In the genomic region with DNA sequence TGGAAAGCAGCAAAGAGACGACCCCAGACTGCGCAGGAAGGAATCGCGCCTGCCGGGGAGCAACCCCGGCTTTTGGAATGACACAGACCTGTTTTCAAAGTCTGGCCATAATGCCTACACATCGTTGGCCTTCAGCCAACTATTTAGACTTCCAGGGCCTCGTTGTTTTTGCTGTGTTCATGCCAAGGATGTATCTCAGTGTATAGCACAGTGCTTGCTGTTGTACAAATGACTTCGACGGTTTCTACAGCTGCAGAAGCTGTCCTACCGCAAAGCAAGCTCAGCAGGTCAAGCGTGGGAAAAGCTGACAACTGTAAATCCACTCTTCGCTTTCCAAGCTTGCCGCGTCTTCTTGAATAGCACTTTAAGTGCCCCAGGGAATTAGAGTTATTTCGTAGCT, we compare ENCODE assay signal across 17 mouse cellular contexts.
DNase-seq lines count a peak whose midpoint lies in the region; ATAC-seq and TF ChIP-seq lines count a peak whose summit lies in the region.
"Had no signal": no experiment of that assay in that cellular context is flagged by ENCODE, and none has a peak within 500 bp of the region (broad histone marks: within the 10 kb centered on the region; RNA-seq: fewer than 3 reads in every experiment).

No protein-coding gene starts in this region.

- H3K27ac ChIP-seq in forebrain, embryonic 14.5 days (ENCODE audit: low read depth, low read length) = no peak overlapping the region
- no peak overlapping the region for H3K27ac ChIP-seq in forebrain, embryonic 12.5 days
- no peak overlapping the region for H3K27ac ChIP-seq in kidney, embryonic 15.5 days
- no peak overlapping the region for H3K27ac ChIP-seq in lung, embryonic 14.5 days (ENCODE audit: low read depth)
- H3K27ac ChIP-seq in limb, embryonic 15.5 days = no peak overlapping the region
- H3K27ac ChIP-seq: embryonic facial prominence, embryonic 13.5 days; forebrain, embryonic 15.5 days; heart, embryonic 13.5 days; hindbrain, embryonic 13.5 days had no signal

- TF ChIP-seq CTCF in lung, embryonic 14.5 days (IDR thresholded peaks at IDR 0.05; ENCODE audit: low read depth) = no peak

- H3K9ac ChIP-seq in forebrain, embryonic 14.5 days (ENCODE audit: low read length) = no peak overlapping the region
- H3K9ac ChIP-seq in forebrain, embryonic 12.5 days = no peak overlapping the region
- H3K9ac ChIP-seq in kidney, embryonic 15.5 days = no peak overlapping the region
- H3K9ac ChIP-seq in lung, embryonic 14.5 days = no peak overlapping the region
- H3K9ac ChIP-seq in limb, embryonic 15.5 days = no peak overlapping the region
- H3K9ac ChIP-seq: embryonic facial prominence, embryonic 13.5 days; forebrain, embryonic 15.5 days; heart, embryonic 13.5 days; hindbrain, embryonic 13.5 days had no signal

- DNase-seq in forebrain, embryonic 14.5 days (ENCODE audit: low spot score) = peak; percentile 19
- DNase-seq in kidney, adult 11 months = no peak
- DNase-seq in lung, embryonic 14.5 days = peak; percentile 62
- DNase-seq in lung, adult 18-20 months = no peak
- DNase-seq: adrenal gland, postnatal 10 days; cerebellum, adult 11-12 months; cerebellum, adult 9-10 months; cerebellum, postnatal 25 days; gastrocnemius, postnatal 36 days; heart, postnatal 36 days had no signal

- H3K4me3 ChIP-seq in forebrain, embryonic 14.5 days (ENCODE audit: low read depth, low read length) = no peak overlapping the region
- H3K4me3 ChIP-seq in forebrain, embryonic 12.5 days (replicated peaks) = no peak overlapping the region
- no peak overlapping the region for H3K4me3 ChIP-seq in kidney, embryonic 15.5 days (replicated peaks)
- no peak overlapping the region for H3K4me3 ChIP-seq in lung, embryonic 14.5 days (ENCODE audit: low read depth, low read length)
- no peak overlapping the region for H3K4me3 ChIP-seq in limb, embryonic 15.5 days
- H3K4me3 ChIP-seq: embryonic facial prominence, embryonic 13.5 days; forebrain, embryonic 15.5 days; heart, embryonic 13.5 days; hindbrain, embryonic 13.5 days had no signal

- no peaks in the 10 kb centered on the region for H3K36me3 ChIP-seq in forebrain, embryonic 14.5 days (ENCODE audit: control insufficient read depth, insufficient read depth, low read length)
- no peaks in the 10 kb centered on the region for H3K36me3 ChIP-seq in forebrain, embryonic 12.5 days (replicated peaks)
- H3K36me3 ChIP-seq in kidney, embryonic 15.5 days = no peaks in the 10 kb centered on the region
- H3K36me3 ChIP-seq in lung, embryonic 14.5 days (ENCODE audit: insufficient read depth) = no peaks in the 10 kb centered on the region
- H3K36me3 ChIP-seq in limb, embryonic 15.5 days = no peaks in the 10 kb centered on the region
- H3K36me3 ChIP-seq: embryonic facial prominence, embryonic 13.5 days; forebrain, embryonic 15.5 days; heart, embryonic 13.5 days; hindbrain, embryonic 13.5 days had no signal

- H3K9me3 ChIP-seq in forebrain, embryonic 14.5 days (replicated peaks; ENCODE audit: control insufficient read depth, low read length) = no peaks in the 10 kb centered on the region
- H3K9me3 ChIP-seq in forebrain, embryonic 12.5 days = no peaks in the 10 kb centered on the region
- no peaks in the 10 kb centered on the region for H3K9me3 ChIP-seq in kidney, embryonic 15.5 days (replicated peaks)
- no peaks in the 10 kb centered on the region for H3K9me3 ChIP-seq in lung, embryonic 14.5 days (ENCODE audit: low read depth, low read length)
- H3K9me3 ChIP-seq in limb, embryonic 15.5 days = no peaks in the 10 kb centered on the region
- H3K9me3 ChIP-seq: embryonic facial prominence, embryonic 13.5 days; forebrain, embryonic 15.5 days; heart, embryonic 13.5 days; hindbrain, embryonic 13.5 days had no signal

- no peaks in the 10 kb centered on the region for H3K4me1 ChIP-seq in forebrain, embryonic 14.5 days (ENCODE audit: control insufficient read depth, insufficient read depth, low read length)
- no peaks in the 10 kb centered on the region for H3K4me1 ChIP-seq in forebrain, embryonic 12.5 days
- 0 out of 2 replicates have a peak, but pooled peaks cover 9% of the 10 kb centered on the region for H3K4me1 ChIP-seq in kidney, embryonic 15.5 days
- H3K4me1 ChIP-seq in lung, embryonic 14.5 days (ENCODE audit: insufficient read depth) = no peaks in the 10 kb centered on the region
- H3K4me1 ChIP-seq in limb, embryonic 15.5 days = peaks cover 4% of the 10 kb centered on the region; the same call in 1 of the 2 replicates
- H3K4me1 ChIP-seq: embryonic facial prominence, embryonic 13.5 days; forebrain, embryonic 15.5 days; hindbrain, embryonic 13.5 days had no signal

- ATAC-seq in forebrain, embryonic 14.5 days = no peak
- ATAC-seq in forebrain, embryonic 12.5 days (ENCODE audit: low FRiP score) = no peak
- 0 out of 2 replicates have a peak, but pooled peaks have one; percentile 49 for ATAC-seq in kidney, embryonic 15.5 days (replicated peaks; ENCODE audit: low FRiP score)
- ATAC-seq in lung, embryonic 14.5 days (ENCODE audit: insufficient read depth) = peak; percentile 62; the same call in 1 of the 2 replicates
- ATAC-seq in limb, embryonic 15.5 days (ENCODE audit: insufficient number of reproducible peaks, low FRiP score, low TSS enrichment, low read depth) = 0 out of 2 replicates have a peak, but pooled peaks have one; percentile 58
- ATAC-seq: forebrain, embryonic 15.5 days had no signal

- no peak overlapping the region for H3K4me2 ChIP-seq in forebrain, embryonic 14.5 days (ENCODE audit: low read length)
- H3K4me2 ChIP-seq in forebrain, embryonic 12.5 days = no peak overlapping the region
- H3K4me2 ChIP-seq in kidney, embryonic 15.5 days = no peak overlapping the region
- H3K4me2 ChIP-seq in lung, embryonic 14.5 days = no peak overlapping the region
- H3K4me2 ChIP-seq in limb, embryonic 15.5 days = no peak overlapping the region
- H3K4me2 ChIP-seq: embryonic facial prominence, embryonic 13.5 days; forebrain, embryonic 15.5 days; heart, embryonic 13.5 days; hindbrain, embryonic 13.5 days had no signal

- 72% methylated on average over 16 of the region's 16 CpGs for WGBS in forebrain, embryonic 14.5 days
- 83% methylated on average over 16 of the region's 16 CpGs for WGBS in forebrain, embryonic 12.5 days
- WGBS in kidney, embryonic 15.5 days = 58% methylated on average over 16 of the region's 16 CpGs
- 64% methylated on average over 16 of the region's 16 CpGs for WGBS in lung, embryonic 14.5 days
- 71% methylated on average over 16 of the region's 16 CpGs for WGBS in limb, embryonic 15.5 days

- H3K27me3 ChIP-seq in forebrain, embryonic 14.5 days (replicated peaks; ENCODE audit: control insufficient read depth, insufficient read depth, low read length) = no peaks in the 10 kb centered on the region
- no peaks in the 10 kb centered on the region for H3K27me3 ChIP-seq in forebrain, embryonic 12.5 days
- no peaks in the 10 kb centered on the region for H3K27me3 ChIP-seq in kidney, embryonic 15.5 days
- no peaks in the 10 kb centered on the region for H3K27me3 ChIP-seq in lung, embryonic 14.5 days (ENCODE audit: insufficient read depth, low read length)
- no peaks in the 10 kb centered on the region for H3K27me3 ChIP-seq in limb, embryonic 15.5 days
- H3K27me3 ChIP-seq: embryonic facial prominence, embryonic 13.5 days; forebrain, embryonic 15.5 days; heart, embryonic 13.5 days; hindbrain, embryonic 13.5 days had no signal

Comparison
In these comparisons a context has a peak if more than half of its experiments do, and no peak if none do; other contexts are left out.
1. DNase-seq: peak in forebrain, embryonic 14.5 days (single experiment) and lung, embryonic 14.5 days (single experiment); none in kidney, adult 11 months (single experiment) and lung, adult 18-20 months (0 of 2).
2. ATAC-seq: peak in kidney, embryonic 15.5 days (single experiment), lung, embryonic 14.5 days (single experiment) and limb, embryonic 15.5 days (single experiment); none in forebrain, embryonic 14.5 days (single experiment) and forebrain, embryonic 12.5 days (single experiment).